Mouse (Mus musculus) lung, postnatal 36 days (tissue): ENCODE results near the gene Ppip5k2.

Experiments
- DNase-seq: peaks from one replicate; pipeline ENCODE4 v3.0.0; 2022; ENCODE audit warnings: mixed read lengths

Ppip5k2 gene

GRCm38 (mm10) chr1:97753216-97753615 is 17.0 kb downstream of the Ppip5k2 start:
- no peak for DNase-seq

DNA sequence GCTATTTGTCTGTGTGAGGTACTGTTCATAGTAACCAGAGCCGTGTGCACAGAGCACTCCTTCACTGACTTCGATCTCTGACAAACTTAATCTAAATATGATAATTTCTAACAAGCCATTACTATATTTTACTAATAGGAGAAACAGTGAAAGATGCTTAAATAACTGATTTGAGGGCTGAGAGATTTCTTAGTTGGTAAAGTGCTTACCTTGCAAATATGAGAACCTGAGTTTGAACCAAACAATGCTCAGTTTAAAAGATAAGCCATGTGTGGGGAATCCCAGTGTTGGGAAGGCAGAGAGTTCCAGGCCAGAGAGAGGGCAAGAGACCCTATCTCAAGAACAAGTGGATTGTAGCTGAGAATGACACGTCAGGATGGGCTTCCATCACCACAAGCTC is 22.0 kb downstream of the Ppip5k2 start:
- no peak for DNase-seq

DNA sequence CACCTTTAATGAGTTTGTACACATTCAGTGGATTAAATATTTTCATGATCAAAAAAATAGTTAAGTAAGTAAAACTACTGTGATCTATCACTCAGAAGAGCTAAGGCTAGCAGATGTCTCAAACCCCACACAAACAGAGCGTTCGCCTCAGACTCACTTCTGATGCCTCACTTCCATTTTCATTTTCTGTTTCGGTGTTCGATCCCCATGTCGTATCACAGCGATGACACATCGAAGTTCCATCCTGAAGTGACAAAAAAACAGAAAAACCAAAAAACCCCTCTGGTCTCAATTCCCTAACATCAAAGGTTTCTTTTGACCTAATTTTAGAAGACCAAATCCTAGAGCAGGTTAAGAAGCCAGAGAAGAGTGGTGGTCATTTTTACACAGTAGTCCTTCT is 23.9 kb downstream of the Ppip5k2 start:
- no peak for DNase-seq

DNA sequence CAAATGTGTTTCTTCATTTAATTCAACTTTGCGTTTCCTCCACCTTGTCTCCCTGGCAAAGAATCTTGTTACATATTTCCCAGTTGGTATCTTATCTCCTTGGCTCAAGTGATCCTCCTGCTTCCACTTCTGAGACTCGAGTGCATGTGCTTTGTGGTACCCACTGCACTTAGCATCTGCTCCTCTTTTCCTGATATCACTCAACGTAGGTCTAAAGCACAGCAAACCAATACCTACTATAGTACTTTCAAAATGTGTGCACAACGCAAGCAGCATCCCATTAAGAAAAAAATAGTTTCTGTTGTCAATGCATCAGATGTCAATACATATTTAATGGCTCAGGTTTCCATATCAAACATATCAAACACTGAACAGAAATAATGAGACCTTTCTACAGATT is 24.5 kb downstream of the Ppip5k2 start:
- DNase-seq = no peak

- no peak for DNase-seq
These were observed 27.1 kb downstream of the Ppip5k2 start for GRCm38 (mm10) chr1:97743063-97743462.

- no peak for DNase-seq
These were observed 40.9 kb downstream of the Ppip5k2 start for GRCm38 (mm10) chr1:97729339-97729738.

GRCm38 (mm10) chr1:97726730-97727129 is 43.5 kb downstream of the Ppip5k2 start:
- peak; percentile 11 for DNase-seq

- peak; percentile 37 for DNase-seq
These were observed 51.8 kb downstream of the Ppip5k2 start for GRCm38 (mm10) chr1:97718440-97718839.

DNA sequence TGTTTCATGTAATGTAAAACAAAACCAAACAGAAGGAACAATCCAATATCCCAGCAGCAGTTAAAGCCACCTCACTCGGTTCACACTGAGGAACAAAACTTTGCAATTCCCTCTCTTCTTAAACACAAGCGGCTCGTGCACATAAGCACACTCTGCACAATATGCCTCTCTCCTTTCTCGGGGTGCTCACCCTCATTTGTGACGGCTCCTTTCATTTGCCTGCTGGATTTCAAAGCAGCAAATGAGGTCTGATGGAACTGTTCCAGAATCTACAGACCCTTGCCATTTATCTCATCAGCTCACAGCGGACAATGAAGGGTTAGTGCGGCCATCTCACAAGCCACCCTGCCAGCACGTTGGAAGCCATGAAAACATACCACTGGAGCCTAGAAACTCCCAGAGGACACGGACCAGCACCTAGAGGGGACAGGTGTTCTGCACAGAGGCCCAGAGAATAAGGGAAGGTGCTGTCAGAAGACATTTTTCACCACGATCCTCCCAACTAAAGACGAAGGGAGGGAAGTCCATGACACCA is 55.8 kb downstream of the Ppip5k2 start:
- DNase-seq = no peak

DNA sequence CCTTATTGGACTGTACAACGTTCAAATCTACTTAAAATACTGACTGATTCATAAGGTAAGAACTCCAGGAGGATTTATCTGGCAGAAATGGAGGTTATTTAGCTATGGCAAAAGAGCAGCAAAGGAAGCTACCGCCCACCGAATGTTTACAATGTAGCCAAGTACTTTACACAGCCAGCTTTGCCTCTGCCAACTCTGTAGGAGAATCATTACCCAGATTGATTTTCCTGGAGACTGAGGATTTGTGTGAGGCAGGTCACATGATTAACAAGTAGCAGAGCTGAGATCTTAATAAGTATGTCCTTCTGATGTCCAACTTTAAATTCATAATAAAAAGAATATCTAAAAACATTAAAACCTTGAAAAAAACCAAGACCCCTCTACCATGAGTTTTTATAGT is 59.7 kb downstream of the Ppip5k2 start:
- DNase-seq = no peak

DNA sequence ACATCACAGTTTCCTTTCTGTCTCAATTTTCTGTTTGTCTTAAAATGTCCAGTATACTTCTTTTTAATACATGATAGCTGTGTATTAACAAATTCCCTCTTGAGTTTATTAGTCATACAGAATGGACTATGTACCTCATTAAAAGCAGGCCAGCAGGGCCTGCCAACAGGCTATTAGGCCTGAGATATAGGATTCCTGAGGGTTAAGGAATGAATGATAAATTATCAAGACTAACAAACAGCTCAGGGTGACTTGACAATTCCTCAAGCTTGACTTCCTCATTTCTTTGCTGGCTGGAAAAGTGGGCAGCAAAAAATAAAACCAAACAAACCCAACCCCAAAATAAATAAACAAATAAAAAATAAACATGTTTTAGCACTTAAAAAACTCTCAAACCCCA is 64.8 kb downstream of the Ppip5k2 start:
- DNase-seq = no peak

DNA sequence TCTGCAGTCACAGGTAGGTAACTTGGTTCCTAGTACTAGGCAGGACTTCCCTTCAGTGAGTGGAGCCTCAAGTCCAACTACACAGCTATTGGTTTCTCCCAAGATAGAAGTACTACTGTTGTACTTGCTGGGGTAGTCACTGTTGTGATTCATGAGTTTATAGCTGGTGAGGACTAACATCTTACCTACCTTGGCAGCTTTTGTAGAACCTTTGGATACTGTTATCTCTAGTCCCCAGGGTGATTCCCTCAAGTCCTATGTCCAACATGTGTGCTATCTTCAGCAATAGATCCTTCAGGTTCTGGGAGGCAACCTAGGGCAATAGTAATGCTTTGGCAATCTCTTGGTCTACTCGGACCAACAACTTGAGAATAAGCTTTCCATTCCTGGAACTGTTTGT is 65.6 kb downstream of the Ppip5k2 start:
- DNase-seq = no peak

DNA sequence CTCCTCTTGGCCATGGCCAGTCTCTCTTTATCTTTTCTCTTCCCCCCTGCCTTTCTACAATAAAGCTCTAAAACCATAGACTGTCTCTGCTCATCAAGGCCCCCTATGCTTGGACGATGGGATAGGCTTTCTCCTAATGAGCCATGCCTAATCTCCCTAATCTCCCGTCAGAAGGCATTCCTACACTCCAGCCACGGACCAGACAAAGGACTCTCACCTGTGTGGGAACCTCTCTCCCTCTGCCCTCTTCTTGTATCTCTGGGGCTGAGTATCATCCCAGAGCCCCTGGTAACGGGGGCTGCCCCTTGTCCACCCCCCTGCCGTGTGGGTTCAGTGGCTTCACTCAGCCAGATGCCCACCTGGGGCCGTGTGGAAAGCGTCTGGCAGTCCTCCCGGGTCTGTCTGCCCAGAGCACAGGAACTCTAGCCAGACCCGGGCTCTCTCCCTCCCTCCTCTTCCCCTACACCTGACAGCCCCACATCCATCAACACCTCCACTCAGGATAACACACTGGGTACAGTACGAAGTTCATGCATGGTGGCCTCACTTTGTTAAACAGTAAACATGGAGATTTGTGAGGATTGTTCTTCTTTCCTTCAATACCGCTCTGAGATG is 71.1 kb downstream of the Ppip5k2 start:
- no peak for DNase-seq

GRCm38 (mm10) chr1:97697273-97697672 is 72.9 kb downstream of the Ppip5k2 start:
- no peak for DNase-seq

DNA sequence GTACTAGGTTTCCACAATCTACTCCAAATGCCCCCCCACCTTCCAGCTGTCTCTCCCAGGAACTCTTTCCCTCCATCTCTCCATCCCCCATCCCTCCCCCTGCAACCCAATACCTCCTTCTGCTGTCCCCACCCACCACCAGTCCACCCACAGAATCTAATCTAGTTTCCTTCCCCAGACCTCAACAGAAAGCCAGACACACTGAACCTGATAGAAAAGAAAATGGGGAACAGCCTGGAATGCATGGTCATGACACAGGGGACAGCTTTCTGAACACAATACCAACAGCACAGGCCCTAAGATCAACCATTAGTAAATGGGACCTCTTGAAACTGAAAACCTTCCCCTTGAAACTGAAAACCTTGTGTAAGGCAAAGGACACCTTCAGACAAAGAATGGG is 76.4 kb downstream of the Ppip5k2 start:
- DNase-seq = no peak

DNA sequence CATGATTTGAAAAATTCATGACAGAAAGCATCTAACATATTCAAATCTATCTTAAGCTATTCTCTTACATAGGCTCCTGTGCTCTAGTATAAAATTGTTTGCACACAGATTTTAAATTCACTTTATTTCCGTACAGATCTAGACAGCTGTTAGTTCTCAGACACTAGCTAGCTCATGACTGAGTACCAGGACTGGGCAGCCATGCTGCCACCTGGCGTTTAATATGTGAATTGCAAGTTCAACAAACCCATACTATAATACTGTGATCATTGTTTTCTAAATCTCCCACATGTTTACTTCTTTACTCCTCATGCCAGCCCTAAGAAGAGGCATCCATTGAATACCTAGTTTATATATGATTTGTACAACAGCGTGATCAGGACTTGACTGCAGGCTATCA is 81.5 kb downstream of the Ppip5k2 start:
- peak; percentile 74 for DNase-seq

- no peak for DNase-seq
These were observed 93.6 kb downstream of the Ppip5k2 start for GRCm38 (mm10) chr1:97676526-97677177.

- DNase-seq = peak; percentile 57
These were observed 94.1 kb downstream of the Ppip5k2 start for GRCm38 (mm10) chr1:97676115-97676514.

- peak; percentile 46 for DNase-seq
These were observed 97.4 kb downstream of the Ppip5k2 start for GRCm38 (mm10) chr1:97672849-97673248.

GRCm38 (mm10) chr1:97667288-97667687 is 102.9 kb downstream of the Ppip5k2 start:
- DNase-seq = no peak

- DNase-seq = peak; percentile 32
These were observed 107.9 kb downstream of the Ppip5k2 start for GRCm38 (mm10) chr1:97662324-97662723.

- peak; percentile 85 for DNase-seq
These were observed 108.6 kb downstream of the Ppip5k2 start, which contains the start of gene D1Ertd622e for GRCm38 (mm10) chr1:97661406-97662241. D1Ertd622e (minus strand) TSS chr1:97662074.

- DNase-seq = peak; percentile 76
These were observed 109.4 kb downstream of the Ppip5k2 start for GRCm38 (mm10) chr1:97660687-97661405.
